Mouse (Mus musculus) MEL (cell line): Measurements from ENCODE around the gene Ccdc157.

Experiments
- CTCF ChIP-seq, 3 experiments: IDR thresholded peaks in 2 of 3; conservative IDR thresholded peaks in 1 of 3; 2 replicates each; pipeline ENCODE4 v1.5.1; 2011 to 2012; ENCODE audit warnings: low read length in 3 of 3, low read depth in 2 of 3, mild to moderate bottlenecking in 2 of 3, improper control_type of control experiment in 1 of 3, inconsistent platforms in 1 of 3, mixed read lengths in 1 of 3, moderate library complexity in 1 of 3; ENCODE audit not compliant: control insufficient read depth in 1 of 3, insufficient read depth in 1 of 3, poor library complexity in 1 of 3, severe bottlenecking in 1 of 3
- MAX ChIP-seq: IDR thresholded peaks from 2 replicates; pipeline ENCODE4 v1.6.1; 2011; ENCODE audit warnings: low read length, improper control_type of control experiment
- MEF2A ChIP-seq: IDR thresholded peaks from 2 replicates; pipeline ENCODE4 v1.6.1; 2014; ENCODE audit warnings: low read depth, mild to moderate bottlenecking, inconsistent platforms, low read length, improper control_type of control experiment; ENCODE audit not compliant: poor library complexity, insufficient replicate concordance, severe bottlenecking; ENCODE audit errors: extremely low read depth
- NELFE ChIP-seq: IDR thresholded peaks from 2 replicates; pipeline ENCODE4 v1.6.1; 2011; ENCODE audit warnings: low read depth, low read length, improper control_type of control experiment
- POLR2A ChIP-seq, 2 experiments: IDR thresholded peaks; 2 replicates each; pipeline ENCODE4 v1.6.1; 2011 to 2012; ENCODE audit warnings: low read length in 2 of 2, mild to moderate bottlenecking in 2 of 2, control low read depth in 1 of 2, improper control_type of control experiment in 1 of 2, low read depth in 1 of 2, moderate library complexity in 1 of 2; ENCODE audit not compliant: control insufficient read depth in 1 of 2, insufficient read depth in 1 of 2, poor library complexity in 1 of 2
- POLR2AphosphoS5 ChIP-seq: IDR thresholded peaks from 2 replicates; pipeline ENCODE4 v1.6.1; 2012; ENCODE audit warnings: low read depth, borderline replicate concordance, mild to moderate bottlenecking, inconsistent platforms, low read length, moderate library complexity, mixed read lengths
- USF2 ChIP-seq, 2 experiments: IDR thresholded peaks; 2 replicates each; pipeline ENCODE4 v1.6.1; 2011 to 2012; ENCODE audit warnings: improper control_type of control experiment in 2 of 2, low read length in 2 of 2, borderline replicate concordance in 1 of 2, inconsistent platforms in 1 of 2, low read depth in 1 of 2, mild to moderate bottlenecking in 1 of 2; ENCODE audit not compliant: insufficient read depth in 1 of 2

GRCm38 (mm10) chr11:4209556-4209955, 49.5 kb upstream of the Ccdc157 start:
- TF ChIP-seq POLR2A (IDR thresholded peaks at IDR 0.05; ENCODE audit: control insufficient read depth in 1 of 2, insufficient read depth in 1 of 2, low read depth in 1 of 2, low read length in 2 of 2, poor library complexity in 1 of 2) (no peak), MAX (no peak), CTCF (IDR thresholded peaks at IDR 0.05 in 2 of 3, conservative IDR thresholded peaks at IDR 0.05 in 1 of 3; ENCODE audit: control insufficient read depth in 1 of 3, insufficient read depth in 1 of 3, low read depth in 2 of 3, low read length in 3 of 3, poor library complexity in 1 of 3, severe bottlenecking in 1 of 3) (peak; percentile 11 to 55 (median 50); a peak in 4 of 6 replicates), MEF2A (no peak), USF2 (IDR thresholded peaks at IDR 0.05; ENCODE audit: borderline replicate concordance in 1 of 2, insufficient read depth in 1 of 2, low read depth in 1 of 2, low read length in 2 of 2) (no peak), NELFE (no peak), POLR2AphosphoS5 (no peak)
